Mouse (Mus musculus): ENCODE measurements at regions not wholly inside any gene's neighbourhood (a gene's known extent, or its start where the extent isn't known, plus 50 kb on each side); places are given as distances from the start of the nearest gene placed in this dataset.

DNA sequence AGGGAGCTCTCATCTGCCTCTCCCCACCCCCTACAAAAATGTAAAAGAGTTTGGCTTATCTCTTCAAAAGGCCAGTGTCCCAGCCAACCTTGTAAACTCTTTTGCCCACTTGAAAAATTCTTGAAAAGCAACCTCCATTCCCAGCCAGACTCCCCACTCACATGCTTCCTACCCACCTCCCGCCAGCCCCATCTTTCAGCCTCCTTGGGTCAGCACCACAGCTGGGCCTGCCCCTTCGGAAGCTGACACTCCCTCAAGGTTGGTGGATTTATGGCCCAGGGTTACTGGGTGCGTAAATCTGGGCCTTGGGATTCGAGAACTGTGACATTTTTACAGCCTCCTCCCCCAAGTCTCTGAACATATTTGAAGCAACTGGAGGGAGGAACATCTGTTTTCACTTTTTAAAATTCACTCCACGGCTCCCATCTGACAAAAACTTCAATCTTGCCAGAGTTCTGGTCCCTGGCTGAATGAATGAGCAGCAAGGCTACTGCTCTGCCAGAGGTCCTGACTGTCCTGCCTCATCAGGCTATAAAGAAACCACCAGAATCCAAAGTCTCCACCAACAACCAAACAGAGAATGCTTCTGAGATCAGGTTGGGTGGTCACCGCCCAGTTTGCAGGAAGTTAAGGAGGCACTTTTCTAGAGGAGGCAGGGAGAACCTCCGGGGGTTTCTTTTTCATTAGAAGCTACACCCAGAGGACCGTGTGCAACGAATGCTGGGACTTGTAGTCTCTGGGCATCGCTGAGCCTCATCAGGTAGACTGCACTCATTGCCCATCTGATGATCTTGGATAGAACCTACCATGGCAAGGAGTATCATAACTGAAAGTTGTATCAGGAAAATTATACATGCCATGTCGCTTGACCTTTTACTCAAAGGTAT lies 147.3 kb downstream of the Ly86 start:
- H3K4me1 ChIP-seq (ENCODE audit: control insufficient read depth in 2 of 2, insufficient read depth in 2 of 2, low read length in 2 of 2) = peaks cover 0 to 5% of the 10 kb centered on the region in 2 experiments; a peak in 2 of 4 replicates
- 75% methylated on average over 11 of the region's 11 CpGs for WGBS
- H3K36me3 ChIP-seq (ENCODE audit: control insufficient read depth, insufficient read depth, low read length) = no peaks in the 10 kb centered on the region
- H3K9ac ChIP-seq (ENCODE audit: low read length) = no peak overlapping the region
- ATAC-seq (ENCODE audit: insufficient number of reproducible peaks, insufficient read depth, low FRiP score, low read depth) = no peak
- H3K4me2 ChIP-seq (ENCODE audit: low read length) = no peak overlapping the region
- no peaks in the 10 kb centered on the region for H3K27me3 ChIP-seq (ENCODE audit: control insufficient read depth, insufficient read depth, low read length)
- H3K4me3 ChIP-seq (ENCODE audit: control insufficient read depth in 1 of 2, insufficient read depth in 1 of 2, low read depth in 1 of 2, low read length in 2 of 2) = no peak overlapping the region
- no peaks in the 10 kb centered on the region for H3K9me3 ChIP-seq (ENCODE audit: control insufficient read depth, low read length)
- no peak overlapping the region for H3K27ac ChIP-seq (replicated peaks in 1 of 2; ENCODE audit: control insufficient read depth in 1 of 2, insufficient read depth in 1 of 2, low read depth in 2 of 2, low read length in 2 of 2)

DNA sequence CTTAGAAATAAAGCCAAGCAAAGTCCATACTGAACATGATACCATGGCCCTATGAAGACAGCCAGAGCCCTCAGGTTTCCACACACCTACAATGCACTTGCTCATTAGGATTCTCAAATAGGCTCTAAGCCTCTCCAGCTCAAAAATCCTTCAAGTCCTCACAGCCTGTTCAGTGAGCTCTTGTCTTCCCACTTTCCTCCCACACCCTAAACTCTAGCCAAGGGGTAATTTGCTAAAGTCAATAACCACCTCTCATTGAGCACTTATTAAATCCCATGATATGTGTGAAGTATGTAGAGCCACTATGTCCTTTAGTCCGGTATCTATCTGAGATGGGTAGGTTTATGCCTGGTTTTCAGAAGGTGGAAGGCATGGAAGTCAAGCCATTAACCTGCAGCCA lies 148.3 kb downstream of the Ly86 start:
- H3K27me3 ChIP-seq (ENCODE audit: control insufficient read depth, insufficient read depth, low read length) = no peaks in the 10 kb centered on the region

DNA sequence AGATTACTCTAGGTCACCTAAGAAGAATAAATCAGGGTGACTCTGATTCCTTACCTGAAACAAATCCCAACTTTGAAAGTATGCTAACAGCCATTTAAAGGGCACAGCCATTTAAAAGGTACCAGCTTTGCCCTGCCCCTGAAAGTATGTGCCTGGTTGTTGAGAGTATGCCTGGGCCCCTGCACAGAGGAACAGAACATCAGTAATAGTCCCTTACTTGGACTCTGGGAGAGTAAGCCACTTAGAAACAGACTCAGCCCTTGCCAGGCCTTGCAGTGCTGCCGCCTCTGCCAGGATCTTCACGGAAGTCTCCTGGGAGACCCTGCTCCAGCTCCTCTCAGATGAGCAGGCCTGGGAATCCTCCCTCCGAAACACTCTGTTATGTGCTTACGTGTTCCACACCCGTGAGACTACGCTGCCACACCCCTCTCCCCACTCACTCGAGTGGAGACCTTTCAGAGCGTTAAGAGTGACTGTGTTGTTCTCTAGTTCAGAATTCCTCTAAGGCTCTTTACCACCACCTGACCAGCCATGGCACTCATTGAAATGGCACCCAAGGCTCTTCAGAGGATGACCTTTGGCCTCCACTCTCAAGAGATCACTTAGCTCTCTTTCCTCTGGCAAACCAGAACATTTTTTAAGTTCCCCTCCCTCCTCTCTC lies 150.4 kb downstream of the Ly86 start:
- H3K36me3 ChIP-seq (ENCODE audit: control insufficient read depth, insufficient read depth, low read length) = no peaks in the 10 kb centered on the region
- no peak overlapping the region for H3K9ac ChIP-seq (ENCODE audit: low read length)
- no peak for ATAC-seq (ENCODE audit: insufficient number of reproducible peaks, insufficient read depth, low FRiP score, low read depth)
- H3K27ac ChIP-seq (replicated peaks in 1 of 2; ENCODE audit: control insufficient read depth in 1 of 2, insufficient read depth in 1 of 2, low read depth in 2 of 2, low read length in 2 of 2) = no peak overlapping the region
- no peaks in the 10 kb centered on the region for H3K9me3 ChIP-seq (ENCODE audit: control insufficient read depth, low read length)
- 72% methylated on average over 8 of the region's 8 CpGs for WGBS
- H3K4me2 ChIP-seq (ENCODE audit: low read length) = no peak overlapping the region
- H3K4me3 ChIP-seq (ENCODE audit: control insufficient read depth in 1 of 2, insufficient read depth in 1 of 2, low read depth in 1 of 2, low read length in 2 of 2) = no peak overlapping the region
- H3K4me1 ChIP-seq (ENCODE audit: control insufficient read depth in 2 of 2, insufficient read depth in 2 of 2, low read length in 2 of 2) = peaks cover 0 to 5% of the 10 kb centered on the region in 2 experiments; a peak in 2 of 4 replicates
- no peaks in the 10 kb centered on the region for H3K27me3 ChIP-seq (ENCODE audit: control insufficient read depth, insufficient read depth, low read length)

More for the DNA sequence above, 148.3 kb downstream of the Ly86 start:
- Histone ChIP-seq H3K4me2 (ENCODE audit: low read length) (no peak overlapping the region), H3K27ac (replicated peaks in 1 of 2; ENCODE audit: control insufficient read depth in 1 of 2, insufficient read depth in 1 of 2, low read depth in 2 of 2, low read length in 2 of 2) (no peak overlapping the region), H3K4me3 (ENCODE audit: control insufficient read depth in 1 of 2, insufficient read depth in 1 of 2, low read depth in 1 of 2, low read length in 2 of 2) (no peak overlapping the region), H3K9me3 (ENCODE audit: control insufficient read depth, low read length) (no peaks in the 10 kb centered on the region), H3K9ac (ENCODE audit: low read length) (no peak overlapping the region), H3K36me3 (ENCODE audit: control insufficient read depth, insufficient read depth, low read length) (no peaks in the 10 kb centered on the region), H3K4me1 (ENCODE audit: control insufficient read depth in 2 of 2, insufficient read depth in 2 of 2, low read length in 2 of 2) (peaks cover 0 to 5% of the 10 kb centered on the region in 2 experiments; a peak in 2 of 4 replicates)
- 94% methylated on average over 1 of the region's 1 CpGs for WGBS
- ATAC-seq (ENCODE audit: insufficient number of reproducible peaks, insufficient read depth, low FRiP score, low read depth) = no peak

DNA sequence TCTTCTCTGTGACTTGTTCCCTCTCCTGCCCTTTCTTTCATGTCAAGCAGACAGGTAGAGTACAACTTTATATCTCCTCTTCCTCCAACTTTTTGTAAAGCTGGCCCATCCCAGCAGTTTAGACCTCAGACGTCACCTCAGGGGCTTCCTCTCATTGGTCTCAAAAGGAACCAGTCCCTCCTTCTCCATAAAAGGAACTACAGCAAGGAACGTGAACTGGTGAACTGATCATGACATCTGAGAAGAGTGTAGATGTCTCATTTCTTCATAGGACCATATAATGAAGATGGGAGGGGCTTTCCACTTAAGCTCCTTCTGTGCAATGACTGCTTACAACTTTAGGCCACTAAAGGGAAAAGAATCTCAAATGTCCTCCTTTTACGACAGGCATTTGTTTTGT lies 153.0 kb downstream of the Ly86 start:
- H3K9me3 ChIP-seq (ENCODE audit: control insufficient read depth, low read length) = no peaks in the 10 kb centered on the region
- H3K4me2 ChIP-seq (ENCODE audit: low read length) = no peak overlapping the region
- no peak for ATAC-seq (ENCODE audit: insufficient number of reproducible peaks, insufficient read depth, low FRiP score, low read depth)
- no peak overlapping the region for H3K4me3 ChIP-seq (ENCODE audit: control insufficient read depth in 1 of 2, insufficient read depth in 1 of 2, low read depth in 1 of 2, low read length in 2 of 2)
- H3K27ac ChIP-seq (replicated peaks in 1 of 2; ENCODE audit: control insufficient read depth in 1 of 2, insufficient read depth in 1 of 2, low read depth in 2 of 2, low read length in 2 of 2) = no peak overlapping the region
- H3K9ac ChIP-seq (ENCODE audit: low read length) = no peak overlapping the region
- no peaks in the 10 kb centered on the region; a peak in 1 of 4 replicates for H3K4me1 ChIP-seq (ENCODE audit: control insufficient read depth in 2 of 2, insufficient read depth in 2 of 2, low read length in 2 of 2)
- WGBS = 52% methylated on average over 3 of the region's 3 CpGs
- no peaks in the 10 kb centered on the region for H3K36me3 ChIP-seq (ENCODE audit: control insufficient read depth, insufficient read depth, low read length)
- no peaks in the 10 kb centered on the region for H3K27me3 ChIP-seq (ENCODE audit: control insufficient read depth, insufficient read depth, low read length)

DNA sequence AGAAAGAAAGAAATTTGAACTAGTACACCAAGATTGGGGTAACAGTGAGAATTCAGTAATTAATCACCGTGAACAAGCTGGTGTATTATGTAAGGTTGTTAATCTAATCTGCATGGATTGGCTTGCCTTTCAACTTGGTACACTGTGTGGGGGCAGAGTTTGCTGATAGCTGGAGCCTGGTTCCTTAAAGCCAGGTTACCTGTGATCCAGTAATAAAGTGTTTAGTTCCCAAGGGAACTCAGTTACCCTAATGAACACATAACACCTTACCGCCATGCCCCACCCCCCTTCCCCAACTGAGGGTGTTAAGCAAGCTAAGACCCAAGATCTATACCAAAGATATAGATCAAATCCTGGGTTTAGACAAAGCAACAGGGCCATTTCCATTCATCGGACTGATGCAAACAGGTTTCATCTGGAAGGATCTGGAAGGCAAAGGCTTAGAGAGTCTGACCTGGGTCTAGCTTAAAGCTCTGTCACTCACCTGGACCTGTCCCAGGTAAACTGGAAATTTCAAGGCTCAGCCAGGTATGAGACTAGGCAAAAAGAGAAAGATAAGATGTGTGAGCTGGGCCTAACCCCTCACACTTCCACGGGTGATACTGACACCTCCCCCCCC lies 155.8 kb downstream of the Ly86 start:
- Histone ChIP-seq H3K4me3 (ENCODE audit: control insufficient read depth in 1 of 2, insufficient read depth in 1 of 2, low read depth in 1 of 2, low read length in 2 of 2) (no peak overlapping the region), H3K27me3 (ENCODE audit: control insufficient read depth, insufficient read depth, low read length) (no peaks in the 10 kb centered on the region), H3K9me3 (ENCODE audit: control insufficient read depth, low read length) (no peaks in the 10 kb centered on the region), H3K27ac (replicated peaks in 1 of 2; ENCODE audit: control insufficient read depth in 1 of 2, insufficient read depth in 1 of 2, low read depth in 2 of 2, low read length in 2 of 2) (no peak overlapping the region), H3K9ac (ENCODE audit: low read length) (no peak overlapping the region), H3K4me1 (ENCODE audit: control insufficient read depth in 2 of 2, insufficient read depth in 2 of 2, low read length in 2 of 2) (peaks cover 12 to 14% of the 10 kb centered on the region in 2 experiments), H3K36me3 (ENCODE audit: control insufficient read depth, insufficient read depth, low read length) (no peaks in the 10 kb centered on the region), H3K4me2 (ENCODE audit: low read length) (no peak overlapping the region)
- 52% methylated on average over 4 of the region's 4 CpGs for WGBS
- ATAC-seq (ENCODE audit: insufficient number of reproducible peaks, insufficient read depth, low FRiP score, low read depth) = no peak

DNA sequence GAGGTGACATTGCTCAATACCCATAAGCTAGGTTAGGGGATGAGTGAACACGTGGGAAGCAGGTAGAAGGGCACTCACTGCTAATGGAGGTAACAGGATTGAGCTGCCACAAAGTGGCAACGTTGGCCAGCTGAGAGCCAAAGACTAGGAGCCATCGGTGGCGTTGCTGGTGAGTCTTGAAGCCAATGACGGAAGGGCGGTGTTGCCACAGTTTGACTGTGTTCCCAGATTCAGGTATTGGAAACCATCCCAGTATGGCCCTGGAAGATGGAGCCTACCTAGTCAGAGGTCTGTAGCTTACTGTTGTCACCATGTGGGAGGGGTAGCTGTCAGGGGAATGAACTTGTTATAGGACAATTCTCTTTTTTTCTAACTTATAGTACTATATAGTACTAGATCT lies 158.4 kb downstream of the Ly86 start:
- 91% methylated on average over 6 of the region's 6 CpGs for WGBS
- peaks cover 26 to 29% of the 10 kb centered on the region in 2 experiments for H3K4me1 ChIP-seq (ENCODE audit: control insufficient read depth in 2 of 2, insufficient read depth in 2 of 2, low read length in 2 of 2)
- H3K4me3 ChIP-seq (ENCODE audit: control insufficient read depth in 1 of 2, insufficient read depth in 1 of 2, low read depth in 1 of 2, low read length in 2 of 2) = no peak overlapping the region
- no peak overlapping the region for H3K27ac ChIP-seq (replicated peaks in 1 of 2; ENCODE audit: control insufficient read depth in 1 of 2, insufficient read depth in 1 of 2, low read depth in 2 of 2, low read length in 2 of 2)
- H3K9ac ChIP-seq (ENCODE audit: low read length) = no peak overlapping the region
- no peak overlapping the region for H3K4me2 ChIP-seq (ENCODE audit: low read length)
- H3K36me3 ChIP-seq (ENCODE audit: control insufficient read depth, insufficient read depth, low read length) = no peaks in the 10 kb centered on the region
- no peak for ATAC-seq (ENCODE audit: insufficient number of reproducible peaks, insufficient read depth, low FRiP score, low read depth)
- no peaks in the 10 kb centered on the region for H3K27me3 ChIP-seq (ENCODE audit: control insufficient read depth, insufficient read depth, low read length)
- no peaks in the 10 kb centered on the region for H3K9me3 ChIP-seq (ENCODE audit: control insufficient read depth, low read length)

DNA sequence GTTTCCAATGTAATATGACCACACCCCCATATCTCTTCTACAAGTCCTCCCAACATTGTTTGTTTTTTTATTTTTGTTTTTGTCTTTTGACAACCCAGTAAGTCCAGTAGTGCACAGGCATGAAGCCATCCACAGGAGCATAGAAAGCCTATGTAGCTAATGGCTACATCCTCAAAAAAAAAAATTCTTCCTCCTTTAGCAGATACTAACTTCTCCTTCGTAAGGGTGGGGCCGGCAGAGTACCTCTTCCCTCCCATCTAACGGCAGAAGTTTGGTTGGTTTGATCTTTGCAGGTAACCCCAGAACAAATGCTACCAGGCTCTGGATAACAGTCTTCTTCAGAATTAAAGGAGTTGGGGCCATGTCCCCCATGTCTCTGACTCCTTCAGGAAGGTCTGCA lies 158.9 kb downstream of the Ly86 start:
- H3K9me3 ChIP-seq (ENCODE audit: control insufficient read depth, low read length) = no peaks in the 10 kb centered on the region
- 89% methylated on average over 3 of the region's 3 CpGs for WGBS
- H3K27ac ChIP-seq (replicated peaks in 1 of 2; ENCODE audit: control insufficient read depth in 1 of 2, insufficient read depth in 1 of 2, low read depth in 2 of 2, low read length in 2 of 2) = no peak overlapping the region
- H3K4me3 ChIP-seq (ENCODE audit: control insufficient read depth in 1 of 2, insufficient read depth in 1 of 2, low read depth in 1 of 2, low read length in 2 of 2) = no peak overlapping the region
- H3K4me2 ChIP-seq (ENCODE audit: low read length) = no peak overlapping the region
- H3K4me1 ChIP-seq (ENCODE audit: control insufficient read depth in 2 of 2, insufficient read depth in 2 of 2, low read length in 2 of 2) = peaks cover 30 to 33% of the 10 kb centered on the region in 2 experiments
- no peak for ATAC-seq (ENCODE audit: insufficient number of reproducible peaks, insufficient read depth, low FRiP score, low read depth)
- H3K9ac ChIP-seq (ENCODE audit: low read length) = no peak overlapping the region
- H3K36me3 ChIP-seq (ENCODE audit: control insufficient read depth, insufficient read depth, low read length) = no peaks in the 10 kb centered on the region
- H3K27me3 ChIP-seq (ENCODE audit: control insufficient read depth, insufficient read depth, low read length) = no peaks in the 10 kb centered on the region

All from heart, embryonic 14.5 days (tissue).